Mouse (Mus musculus) erythroblast, embryonic 14.5 days (primary cell): ENCODE results near the gene Nbas. TPM values are rescaled to one million over a fixed set of nuclear protein-coding genes. Genes with fewer than 3 reads are reported as not detected.
A peak's percentile ranks its signal among the peaks of the same experiment; 100 is the strongest.

Source experiments
- H3K27me3 ChIP-seq: 2 replicates; pipeline ENCODE4 v1.6.1; 2012; ENCODE audit warnings: inconsistent platforms; ENCODE audit not compliant: control insufficient read depth
- H3K36me3 ChIP-seq: 2 replicates; pipeline ENCODE4 v1.6.1; 2012; ENCODE audit warnings: mild to moderate bottlenecking, inconsistent platforms; ENCODE audit not compliant: control insufficient read depth
- H3K4me1 ChIP-seq: 2 replicates; pipeline ENCODE4 v1.6.1; 2012; ENCODE audit warnings: inconsistent platforms; ENCODE audit not compliant: control insufficient read depth
- H3K4me3 ChIP-seq: replicated peaks from 2 replicates; pipeline ENCODE3; 2012; ENCODE audit warnings: moderate library complexity, mild to moderate bottlenecking, inconsistent platforms
- H3K9me3 ChIP-seq: 2 replicates; pipeline ENCODE4 v1.6.1; 2012; ENCODE audit warnings: low read length, inconsistent platforms, mixed read lengths; ENCODE audit not compliant: control insufficient read depth
- GATA1 ChIP-seq: IDR thresholded peaks from 2 replicates; pipeline ENCODE4 v1.6.1; 2012; ENCODE audit warnings: low read length, inconsistent platforms, mixed read lengths
- TAL1 ChIP-seq: IDR thresholded peaks from 3 replicates; pipeline ENCODE4 v1.6.1; 2012; ENCODE audit warnings: low read length, inconsistent platforms, mixed read lengths
- polyA plus RNA-seq: library from polyadenylated mRNA; stranded (reverse); fragments of >175 nt; gene quantifications from 2 replicates; pipeline ENCODE4 v1.2.3, GENCODE M21; 2012

Nbas gene
- 0.66 and 0.97 TPM in 2 replicates for polyA plus RNA-seq

DNA sequence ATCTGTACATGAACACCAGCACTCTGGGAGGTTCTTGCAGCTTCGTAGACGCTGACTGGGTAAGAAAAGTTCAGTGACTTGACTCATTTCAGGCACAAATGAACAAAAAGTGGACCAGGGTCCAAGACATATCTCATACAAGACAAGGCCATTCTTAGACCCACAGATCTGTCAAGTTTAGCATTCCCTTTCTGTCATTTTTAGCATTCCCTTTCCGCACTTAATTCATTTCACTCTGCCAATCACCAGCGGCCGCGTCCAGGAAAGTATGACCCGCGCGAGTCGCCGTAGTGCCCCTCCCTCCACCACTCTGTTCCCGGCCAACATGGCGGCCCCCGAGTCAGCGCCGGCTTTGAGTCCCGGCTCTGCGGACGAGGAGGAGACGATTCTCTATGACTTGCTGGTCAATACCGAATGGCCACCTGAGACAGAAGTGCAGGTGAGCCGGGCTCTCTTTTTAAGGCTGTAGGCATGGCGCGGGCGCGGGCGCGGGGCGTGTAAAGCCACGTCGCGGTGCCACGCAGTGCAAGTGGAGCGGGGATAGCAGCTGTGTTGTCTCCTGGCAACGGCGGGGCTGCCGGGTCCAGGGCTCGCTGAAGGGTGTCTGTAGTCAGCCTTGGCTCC, at the start of gene Nbas:
Gene Nbas (plus strand): TSS at position 308 of the 624 bp plus-strand sequence.
- Histone ChIP-seq H3K9me3 (no peaks in the 10 kb centered on the region), H3K36me3 (peaks cover 10% of the 10 kb centered on the region), H3K27me3 (peaks cover 2% of the 10 kb centered on the region), H3K4me3 (peak within 1 kb of the TSS; percentile 65), H3K4me1 (peaks cover 24% of the 10 kb centered on the region)
- TF ChIP-seq TAL1: no peak

DNA sequence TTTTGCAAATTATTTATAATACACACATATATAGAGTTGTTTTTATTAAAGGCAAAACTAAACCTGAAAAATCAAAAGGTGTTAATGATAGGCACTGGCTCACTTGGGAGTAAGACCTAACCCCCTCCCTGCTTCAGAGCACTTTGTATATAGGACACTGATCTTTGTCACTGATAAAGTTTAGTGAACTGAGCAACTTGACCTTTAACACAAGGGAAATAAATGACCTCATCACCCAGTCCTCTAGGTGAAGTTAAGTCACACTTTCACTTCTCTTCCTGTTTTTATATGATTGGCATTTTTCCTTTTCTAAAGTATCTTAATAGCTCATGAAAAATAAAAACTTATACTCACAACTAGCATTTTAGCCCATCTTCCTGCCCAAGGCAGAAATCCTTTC, 26.5 kb upstream of the Nbas start:
- TF ChIP-seq TAL1: no peak
- no peak for TF ChIP-seq GATA1
- H3K9me3 ChIP-seq: no peaks in the 10 kb centered on the region
- no peaks in the 10 kb centered on the region for H3K27me3 ChIP-seq
- H3K4me3 ChIP-seq: no peak overlapping the region
- H3K4me1 ChIP-seq: peaks cover 4% of the 10 kb centered on the region
- peaks cover 89% of the 10 kb centered on the region for H3K36me3 ChIP-seq

DNA sequence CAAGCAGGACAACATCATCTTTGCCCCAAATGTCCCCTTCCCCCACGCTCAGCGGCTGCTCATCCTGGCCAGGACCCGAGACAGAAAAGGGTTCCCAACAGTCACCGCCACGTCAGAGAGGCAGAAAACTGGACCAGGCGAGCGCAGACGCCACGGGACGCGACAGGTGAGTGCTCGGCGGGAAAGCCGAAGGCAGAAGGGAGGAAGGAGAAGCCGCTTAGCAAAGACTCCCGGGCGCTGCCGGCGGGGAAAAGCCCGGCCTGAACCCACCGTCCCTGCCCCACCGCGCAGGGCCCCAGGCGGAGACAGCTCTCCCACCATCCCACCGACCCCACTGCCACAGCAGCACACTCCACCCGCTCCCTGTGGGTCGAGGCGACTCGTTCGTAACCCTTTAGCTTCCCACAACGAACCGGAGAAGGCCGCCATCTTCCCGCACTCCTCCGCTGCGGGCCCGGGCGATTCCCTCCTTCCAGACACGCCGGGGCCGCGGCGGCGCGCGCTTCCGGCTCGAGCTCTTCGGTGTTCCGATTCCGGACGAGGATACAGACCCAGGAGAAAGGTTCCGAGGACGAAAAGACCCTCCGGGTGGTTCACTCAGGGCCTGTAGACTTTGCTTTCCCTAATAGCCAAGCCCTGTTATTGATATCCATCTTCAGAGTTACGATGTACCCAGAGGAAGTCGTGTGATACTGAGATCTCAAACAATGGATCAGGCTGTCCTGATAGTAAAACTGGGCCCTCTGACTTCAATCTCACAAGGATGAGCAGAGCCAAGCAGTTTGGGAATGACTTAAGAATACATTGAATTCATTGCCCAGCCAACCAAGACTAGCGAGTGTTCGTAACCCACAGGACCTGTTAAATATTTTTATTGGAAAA, 20.0 kb upstream of the Nbas start, which contains the start of gene Ddx1:
Gene Ddx1 (minus strand): TSS at position 523 of the 882 bp plus-strand sequence.
- Histone ChIP-seq H3K4me3 (peak within 1 kb of the TSS; percentile 100), H3K4me1 (peaks cover 23% of the 10 kb centered on the region), H3K36me3 (peaks cover 24% of the 10 kb centered on the region), H3K9me3 (no peaks in the 10 kb centered on the region), H3K27me3 (peaks cover 5% of the 10 kb centered on the region)
- TF ChIP-seq TAL1: no peak

DNA sequence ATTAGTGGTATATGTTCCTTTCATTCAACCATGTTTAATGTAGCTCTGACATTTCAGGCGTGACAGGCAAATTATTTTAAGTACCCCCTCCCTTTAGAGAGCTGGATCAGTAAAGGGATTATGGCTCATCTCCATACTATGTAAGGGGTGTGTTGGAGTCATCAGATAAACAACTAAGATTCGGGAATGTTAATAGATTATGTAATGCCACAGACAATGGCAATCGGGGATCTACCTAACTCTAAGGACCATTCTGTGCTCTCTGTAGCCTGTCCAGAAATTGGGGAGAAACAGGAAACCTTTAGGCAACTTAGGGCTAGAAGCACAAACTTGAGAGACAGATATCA, 19.4 kb upstream of the Nbas start:
- Histone ChIP-seq H3K36me3 (peaks cover 18% of the 10 kb centered on the region), H3K4me1 (peaks cover 23% of the 10 kb centered on the region), H3K9me3 (no peaks in the 10 kb centered on the region), H3K4me3 (peak overlapping the region; percentile 100), H3K27me3 (peaks cover 8% of the 10 kb centered on the region)
- TF ChIP-seq GATA1: no peak
- no peak for TF ChIP-seq TAL1

DNA sequence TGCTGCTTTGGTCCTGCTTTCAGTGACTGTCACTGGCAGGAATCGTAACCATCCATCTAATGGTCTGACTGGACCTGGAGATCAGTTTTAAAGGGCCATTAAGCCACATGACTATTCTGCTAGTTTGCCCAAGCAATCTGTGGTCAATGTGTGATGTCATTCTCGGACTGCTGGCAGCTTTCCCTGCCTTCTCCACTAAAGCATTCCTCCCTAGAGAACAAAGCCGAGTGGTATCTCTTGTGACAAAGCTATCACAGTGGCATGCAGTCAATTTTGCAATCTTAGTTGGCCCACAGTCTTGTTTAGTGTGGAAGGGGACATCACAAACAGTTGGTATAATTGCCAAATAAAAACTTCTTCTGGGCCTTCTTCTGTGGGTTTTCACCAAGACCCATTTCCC, 13.9 kb upstream of the Nbas start:
- H3K4me1 ChIP-seq: peaks cover 3% of the 10 kb centered on the region
- no peak for TF ChIP-seq TAL1
- no peak for TF ChIP-seq GATA1
- no peaks in the 10 kb centered on the region for H3K36me3 ChIP-seq
- peaks cover 43% of the 10 kb centered on the region for H3K27me3 ChIP-seq
- H3K9me3 ChIP-seq: no peaks in the 10 kb centered on the region
- no peak overlapping the region for H3K4me3 ChIP-seq

DNA sequence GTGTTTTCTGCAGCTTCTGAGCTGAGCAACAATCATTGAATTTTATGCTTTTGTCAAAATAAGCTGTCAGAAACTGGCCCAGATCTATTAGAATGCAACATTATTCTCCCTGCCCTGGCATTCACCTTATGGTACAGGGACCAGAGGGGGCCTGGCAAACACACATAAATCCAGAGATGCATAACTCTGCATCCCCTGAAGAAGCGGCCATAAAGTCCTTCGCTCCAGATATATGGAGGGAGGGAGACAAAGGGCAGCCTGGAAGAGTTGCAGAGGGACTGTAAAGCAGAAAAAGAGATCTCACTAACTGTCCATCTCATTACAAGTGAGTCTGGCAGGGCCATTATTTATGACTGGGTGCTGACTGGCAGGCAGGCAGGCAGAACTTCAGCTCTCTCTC, 13.2 kb upstream of the Nbas start:
- H3K4me1 ChIP-seq: no peaks in the 10 kb centered on the region
- no peak overlapping the region for H3K4me3 ChIP-seq
- H3K27me3 ChIP-seq: peaks cover 43% of the 10 kb centered on the region
- H3K9me3 ChIP-seq: no peaks in the 10 kb centered on the region
- TF ChIP-seq TAL1 (no peak), GATA1 (no peak)
- H3K36me3 ChIP-seq: no peaks in the 10 kb centered on the region

DNA sequence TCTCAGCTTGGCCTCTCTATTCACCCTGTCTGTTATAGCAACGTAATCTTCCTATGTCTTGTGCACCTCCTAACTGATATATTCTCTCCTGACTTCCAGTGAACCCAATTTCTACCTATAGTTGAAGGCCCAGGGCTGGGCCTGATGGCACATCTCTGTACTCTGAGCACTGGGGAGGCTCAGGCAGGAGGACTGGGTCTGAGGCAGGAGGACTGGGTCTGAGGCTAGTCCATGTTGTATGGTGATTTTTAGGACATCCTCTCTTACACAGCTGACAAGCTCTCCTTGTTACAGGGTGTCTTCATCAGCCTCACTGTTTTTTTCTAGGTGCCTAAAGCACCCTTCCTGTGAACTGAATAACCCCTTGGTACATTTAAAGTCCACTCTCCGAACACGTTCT, 521 bp upstream of the Nbas start:
- peaks cover 6% of the 10 kb centered on the region for H3K36me3 ChIP-seq
- H3K9me3 ChIP-seq: no peaks in the 10 kb centered on the region
- H3K4me3 ChIP-seq: peak overlapping the region; percentile 65
- H3K27me3 ChIP-seq: peaks cover 4% of the 10 kb centered on the region
- no peak for TF ChIP-seq GATA1
- no peak for TF ChIP-seq TAL1
- H3K4me1 ChIP-seq: peaks cover 24% of the 10 kb centered on the region

DNA sequence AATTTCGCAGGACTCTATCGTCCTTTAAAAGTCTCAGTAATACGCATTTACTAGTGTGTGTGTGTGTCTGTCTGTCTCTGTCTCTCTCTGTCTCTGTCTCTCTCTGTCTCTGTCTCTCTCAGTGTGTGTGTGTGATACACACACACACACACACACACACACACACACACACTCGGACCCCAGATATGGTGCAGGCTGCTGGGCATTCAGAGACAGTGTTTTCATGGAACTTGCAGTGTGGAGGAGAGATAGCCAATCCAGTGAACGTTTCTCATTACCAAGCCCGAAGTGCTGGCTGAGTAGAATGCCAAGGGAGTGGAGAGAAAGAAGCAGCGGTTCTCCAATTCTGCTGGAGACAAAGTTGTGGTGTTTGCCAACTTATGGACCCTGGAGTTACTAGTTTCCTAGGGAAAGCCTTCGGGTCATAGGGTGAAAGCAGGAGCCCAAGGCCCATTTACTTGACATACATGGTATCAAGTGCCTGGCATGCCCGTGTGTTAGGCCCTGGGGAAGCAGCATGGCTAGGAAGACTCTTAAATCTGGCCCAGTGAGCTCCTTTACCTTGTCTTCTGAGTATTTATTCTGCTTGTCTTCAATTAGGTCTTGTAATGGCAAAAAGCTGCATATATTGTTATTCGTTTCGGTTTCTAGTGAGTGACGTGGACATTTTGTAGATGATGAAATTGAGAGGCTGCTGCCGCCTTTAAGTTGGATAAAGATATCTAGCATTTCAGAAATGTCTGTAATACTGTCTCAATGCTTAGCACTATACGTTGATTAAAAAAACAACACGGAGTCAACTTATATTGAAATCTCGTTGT, 847 bp downstream of the Nbas start:
- Histone ChIP-seq H3K27me3 (no peaks in the 10 kb centered on the region), H3K9me3 (no peaks in the 10 kb centered on the region), H3K36me3 (peaks cover 18% of the 10 kb centered on the region), H3K4me1 (peaks cover 25% of the 10 kb centered on the region), H3K4me3 (peak overlapping the region; percentile 65)
- no peak for TF ChIP-seq GATA1
- no peak for TF ChIP-seq TAL1

DNA sequence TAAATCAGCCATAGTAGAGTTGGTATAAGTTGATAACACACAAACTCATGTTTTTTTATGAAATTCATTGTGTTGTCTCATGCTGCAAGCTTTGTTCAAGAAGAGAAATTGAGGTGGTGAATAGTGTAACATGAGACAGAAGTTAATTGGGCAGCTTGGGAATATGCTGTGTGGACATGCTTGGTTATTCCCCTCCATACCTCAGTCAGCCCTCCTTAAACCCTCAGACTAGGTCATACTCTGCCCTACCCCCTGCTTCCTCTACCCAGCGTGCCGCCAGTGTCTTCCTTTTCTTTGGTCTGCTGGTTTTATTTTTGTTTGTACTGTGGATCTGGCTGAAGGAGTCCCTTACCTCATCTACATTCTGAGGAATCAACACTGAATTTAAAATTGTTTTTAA, 22.5 kb downstream of the Nbas start:
- no peak overlapping the region for H3K4me3 ChIP-seq
- no peak for TF ChIP-seq GATA1
- TF ChIP-seq TAL1: no peak
- no peaks in the 10 kb centered on the region for H3K9me3 ChIP-seq
- peaks cover 36% of the 10 kb centered on the region for H3K36me3 ChIP-seq
- no peaks in the 10 kb centered on the region for H3K4me1 ChIP-seq
- H3K27me3 ChIP-seq: no peaks in the 10 kb centered on the region
